Mouse (Mus musculus): ENCODE data around the gene Panx1.

Gene Panx1

DNA sequence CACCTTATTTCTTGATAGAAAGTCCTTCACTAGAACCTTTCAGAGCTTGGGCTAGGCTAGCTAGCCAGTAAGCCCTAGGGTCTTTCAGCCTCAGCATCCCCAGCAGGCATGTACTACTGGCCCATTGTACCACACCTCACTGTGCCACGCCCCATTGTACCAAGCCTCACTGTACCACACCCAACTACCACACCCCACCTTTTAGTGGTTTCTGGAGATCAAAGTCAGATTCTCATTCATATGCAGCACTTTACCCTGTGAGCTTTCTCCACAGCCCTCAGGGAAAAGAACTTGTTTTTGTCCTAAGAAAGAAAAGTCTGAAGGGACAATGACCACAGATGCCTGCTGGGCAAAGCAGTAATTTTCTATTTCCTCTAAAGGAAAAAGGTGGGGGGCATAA, 22.2 kb downstream of the Panx1 start:
- no peak for DNase-seq (ENCODE audit: low read depth, low spot score)

DNA sequence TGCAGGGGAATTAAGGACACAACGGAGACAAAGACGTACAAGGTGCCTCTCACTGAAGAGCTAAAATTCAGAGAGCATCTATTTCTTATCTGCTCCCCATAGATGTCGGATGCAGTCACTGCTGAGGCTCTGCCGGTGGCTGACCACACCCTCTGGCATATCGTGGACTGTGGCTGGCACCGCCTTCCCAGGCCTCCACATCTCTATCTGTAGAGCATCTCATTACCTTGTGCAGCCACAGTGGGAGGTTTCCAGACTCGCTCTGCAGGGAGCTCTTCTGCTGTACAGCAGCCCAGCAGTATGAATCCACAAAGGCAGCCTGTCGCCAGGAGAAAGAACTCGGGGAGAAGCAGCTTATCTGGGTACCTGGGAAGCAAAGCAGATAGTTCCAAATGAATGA, 24.1 kb downstream of the Panx1 start:
- DNase-seq (ENCODE audit: low read depth, low spot score) = no peak

DNA sequence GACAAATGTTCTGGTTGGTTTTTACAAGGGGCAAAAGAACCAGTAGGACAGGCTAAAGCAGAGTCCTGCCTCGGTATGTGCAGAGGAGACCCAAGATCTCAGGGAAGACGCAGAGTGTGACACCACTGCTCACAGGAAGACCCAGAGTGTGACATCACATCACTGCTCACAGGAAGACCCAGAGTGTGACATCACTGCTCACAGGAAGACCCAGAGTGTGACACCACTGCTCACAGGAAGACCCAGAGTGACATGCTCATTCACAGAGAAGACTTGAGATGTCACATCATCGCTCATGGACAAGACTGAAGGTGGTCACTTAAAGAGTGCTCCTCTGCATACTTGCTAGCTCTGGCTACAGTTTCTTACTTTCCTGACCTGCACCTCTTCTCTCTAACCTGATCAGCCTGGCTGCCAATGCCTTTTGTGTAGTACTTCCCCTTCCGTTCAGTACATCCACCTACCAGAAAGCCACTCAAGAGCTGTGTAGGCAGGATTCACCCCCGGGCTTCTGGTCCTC, 24.7 kb downstream of the Panx1 start:
- no peak for DNase-seq (ENCODE audit: low read depth, low spot score)

DNA sequence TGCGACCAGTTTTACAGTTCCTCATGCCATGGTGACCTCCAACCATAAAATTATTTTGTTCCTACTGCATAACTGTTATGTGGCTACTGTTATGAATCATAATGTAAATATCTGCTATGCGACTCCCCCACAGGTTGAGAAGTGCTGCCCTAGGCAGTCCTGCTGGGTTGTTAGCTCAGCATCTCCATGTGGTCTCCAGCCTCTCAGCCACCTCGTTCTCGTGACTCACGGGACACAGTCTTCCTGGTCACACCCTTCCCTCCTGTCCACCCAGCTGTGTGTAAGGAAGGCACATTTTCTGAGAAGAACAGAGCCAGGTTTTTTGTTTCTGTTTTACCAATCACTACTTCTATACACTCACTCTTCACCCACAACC, 26.5 kb downstream of the Panx1 start:
- DNase-seq (ENCODE audit: low read depth, low spot score) = no peak

DNA sequence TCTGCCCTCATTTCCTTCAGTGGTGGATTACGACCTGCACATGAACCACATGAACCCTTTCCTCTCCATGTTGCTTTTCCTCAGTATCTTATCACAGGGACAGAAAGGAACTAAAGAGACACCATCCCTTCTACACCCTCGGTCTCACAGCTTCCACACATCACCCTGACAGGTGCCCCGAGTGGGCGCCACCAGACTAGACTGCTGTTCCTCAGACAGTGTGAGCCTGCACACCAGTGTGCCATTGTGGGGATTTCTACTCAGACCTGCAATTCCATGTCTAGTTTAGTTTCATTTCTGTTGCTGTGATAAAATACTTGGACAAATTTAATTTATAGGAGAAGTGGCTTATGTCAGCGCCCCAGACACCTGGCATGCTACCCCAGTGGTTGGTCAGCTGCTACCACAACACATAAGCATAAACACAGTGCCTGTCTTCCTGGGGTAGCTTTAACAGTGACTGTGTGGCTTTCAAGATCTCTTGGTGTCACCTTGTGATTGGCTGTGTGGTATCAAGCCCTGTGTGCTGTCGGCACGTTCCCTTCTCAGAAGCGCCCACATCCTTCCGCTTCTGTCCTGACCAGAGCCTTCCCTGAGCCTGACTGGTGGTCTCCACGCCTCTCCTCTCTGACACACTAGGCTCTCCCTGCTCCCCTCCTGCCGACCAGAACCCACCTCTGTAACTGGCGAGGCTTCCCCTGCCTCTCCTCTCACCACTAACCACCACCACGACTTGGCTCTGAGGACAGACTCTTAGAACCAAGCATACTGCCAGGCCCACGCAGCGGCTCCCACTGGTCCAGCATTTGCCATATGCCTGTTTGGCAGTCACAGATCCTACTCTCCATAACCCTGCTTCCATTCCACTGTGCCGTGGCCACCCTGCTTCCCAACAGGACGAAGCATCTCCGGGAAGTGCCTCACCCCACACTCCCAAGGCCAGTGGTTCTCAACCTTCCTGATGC, 27.2 kb downstream of the Panx1 start:
- no peak for DNase-seq (ENCODE audit: low read depth, low spot score)

DNA sequence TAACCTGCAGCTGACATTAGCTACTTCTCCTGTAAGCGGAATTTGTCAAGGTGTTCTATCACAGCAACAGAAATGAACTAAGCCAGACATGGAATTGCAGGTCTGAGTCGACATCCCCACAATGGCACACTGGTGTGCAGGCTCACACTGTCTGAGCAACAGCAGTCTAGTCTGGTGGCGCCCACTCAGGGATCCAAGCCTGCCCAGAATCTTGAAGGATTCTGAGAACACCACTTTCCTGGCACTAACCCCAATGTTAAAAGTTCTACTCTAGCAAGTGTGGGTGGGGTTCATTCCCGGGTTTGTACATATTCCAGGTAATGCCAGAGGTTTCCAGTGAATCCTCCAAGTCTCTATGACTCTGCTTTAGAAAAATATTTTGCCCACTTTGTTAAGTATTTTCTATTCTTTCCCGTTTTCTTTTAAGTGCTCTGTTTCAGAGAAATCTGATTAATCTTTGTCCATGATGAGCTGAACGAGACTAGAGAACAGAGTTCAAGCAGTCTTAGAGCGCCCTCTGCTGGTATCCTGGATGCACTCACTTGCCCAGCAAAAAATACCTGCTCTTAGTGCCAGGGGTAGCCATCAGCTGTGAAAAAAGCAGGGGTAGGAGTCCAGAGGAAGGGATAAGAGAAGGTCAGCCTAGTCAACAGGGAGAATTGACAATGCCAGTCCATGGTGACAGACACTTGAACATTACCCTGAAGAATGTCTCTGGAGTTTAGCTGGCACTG, 29.9 kb downstream of the Panx1 start:
- DNase-seq (ENCODE audit: low read depth, low spot score) = peak; percentile 57

DNA sequence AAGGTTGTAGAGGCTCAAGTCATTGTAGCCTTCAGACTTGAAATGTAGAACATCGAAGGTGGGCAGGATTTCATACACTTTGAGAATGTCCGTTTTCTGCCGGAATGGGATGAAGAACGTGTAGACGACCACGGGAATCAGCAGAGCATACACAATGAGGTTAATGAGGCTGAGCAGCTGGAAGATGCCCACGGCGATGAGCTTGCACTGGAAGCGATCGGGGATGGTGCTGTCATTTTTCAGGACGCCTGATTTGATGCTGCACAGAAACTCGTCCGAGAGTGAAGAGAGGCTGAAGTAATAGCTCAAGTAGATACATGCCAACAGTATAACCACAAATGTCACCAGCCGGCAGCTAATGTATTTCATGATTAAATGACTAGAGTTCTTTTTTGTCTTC, 37.7 kb downstream of the Panx1 start:
- no peak for DNase-seq (ENCODE audit: low read depth, low spot score)

DNA sequence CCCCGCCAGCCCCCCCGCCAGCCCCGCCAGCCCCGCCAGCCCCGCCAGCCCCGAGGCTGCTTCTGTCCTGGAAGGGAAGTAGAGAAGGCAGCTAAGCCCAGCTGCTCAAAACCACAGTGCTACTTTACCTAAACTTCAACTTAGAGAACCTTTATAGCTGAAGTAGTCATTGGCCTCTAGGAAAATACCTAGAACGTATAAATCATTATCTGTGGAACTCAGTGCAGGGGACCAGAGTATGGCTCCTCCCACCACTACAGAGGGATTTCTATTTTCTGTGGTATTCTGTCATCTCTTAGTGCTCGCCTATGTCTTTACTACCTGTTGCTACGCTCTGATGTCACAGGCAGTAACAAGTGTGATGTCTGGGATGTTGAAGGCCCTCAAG, 41.0 kb downstream of the Panx1 start:
- no peak for DNase-seq (ENCODE audit: low read depth, low spot score)

DNA sequence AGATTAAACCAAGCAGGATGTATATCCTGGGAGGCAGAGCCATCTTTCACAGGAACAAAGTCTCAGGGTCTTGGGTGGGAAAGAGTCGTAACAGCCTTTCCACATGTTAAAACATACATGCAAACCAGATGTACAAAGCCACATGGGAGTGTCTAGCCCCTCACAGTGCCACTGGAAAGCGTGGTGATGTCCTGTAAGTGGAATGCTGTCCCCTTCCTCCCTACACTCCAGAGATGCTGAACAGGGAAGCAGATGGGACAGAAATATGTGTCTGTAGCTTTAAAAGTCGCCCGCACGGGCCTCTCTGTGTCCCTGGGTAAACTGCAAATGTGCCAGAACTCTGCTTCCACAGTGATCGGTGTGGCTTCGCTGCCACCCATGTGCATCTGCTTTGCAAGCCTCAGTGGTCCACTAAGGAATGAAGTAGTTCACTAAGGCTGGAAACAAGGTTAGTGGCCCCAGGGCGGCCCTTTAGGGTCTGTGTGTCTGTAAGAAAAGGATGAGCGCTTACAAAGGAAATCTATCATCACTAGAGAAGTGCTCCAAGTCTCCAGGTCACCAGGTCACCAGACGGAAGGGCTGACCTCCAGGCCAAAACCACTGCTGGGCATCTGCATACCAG, 41.5 kb downstream of the Panx1 start:
- DNase-seq (ENCODE audit: low read depth, low spot score) = no peak

DNA sequence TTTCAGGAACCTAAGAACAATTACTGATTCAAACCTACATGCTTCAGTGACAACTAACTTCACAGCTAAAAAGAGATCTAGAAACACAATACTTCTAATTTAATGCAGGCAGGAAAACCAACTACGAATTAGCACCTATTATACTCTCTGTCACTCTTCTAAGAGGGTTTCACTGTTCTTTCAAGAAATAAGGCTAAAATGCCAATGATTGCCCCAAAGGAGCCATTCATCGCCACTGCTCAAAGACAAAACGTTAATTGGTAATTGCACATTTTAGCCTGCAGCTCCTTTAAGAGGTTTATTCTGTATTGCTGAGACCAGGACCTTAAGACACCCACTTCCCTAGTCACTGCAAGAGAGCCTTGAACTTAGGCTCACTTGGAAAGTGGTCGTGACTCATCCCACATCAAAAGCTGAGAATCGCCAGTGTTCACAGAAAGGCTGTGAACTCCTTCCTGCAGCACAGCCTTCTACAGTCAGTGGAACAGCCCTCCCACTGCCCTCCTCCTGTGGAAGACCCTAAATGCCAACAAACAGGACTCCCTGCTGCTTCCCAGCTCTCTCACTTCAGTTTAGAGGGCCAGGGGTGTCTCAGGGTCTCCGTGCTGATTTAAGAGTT, 42.2 kb downstream of the Panx1 start:
- DNase-seq (ENCODE audit: low read depth, low spot score) = no peak

DNA sequence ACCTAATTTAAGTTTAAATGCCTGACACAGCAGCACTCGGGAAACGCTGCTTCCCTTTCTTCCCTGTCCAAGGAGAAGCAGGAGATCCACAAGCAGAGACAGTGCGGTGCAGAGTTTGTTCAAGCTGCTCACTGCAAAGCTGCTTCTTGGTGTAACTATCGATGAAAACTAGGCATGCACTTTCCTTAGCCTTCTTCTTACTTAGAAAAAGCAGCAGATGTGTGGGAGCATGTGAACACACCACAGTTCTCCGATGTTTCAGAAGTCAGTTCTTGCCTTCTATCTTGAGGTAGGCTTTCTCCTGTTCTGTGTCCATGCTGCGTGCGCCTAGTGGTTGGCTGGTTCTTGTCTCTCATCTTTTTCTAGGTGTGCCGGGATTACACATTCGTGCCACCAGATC, 46.5 kb downstream of the Panx1 start:
- DNase-seq (ENCODE audit: low read depth, low spot score) = no peak

DNA sequence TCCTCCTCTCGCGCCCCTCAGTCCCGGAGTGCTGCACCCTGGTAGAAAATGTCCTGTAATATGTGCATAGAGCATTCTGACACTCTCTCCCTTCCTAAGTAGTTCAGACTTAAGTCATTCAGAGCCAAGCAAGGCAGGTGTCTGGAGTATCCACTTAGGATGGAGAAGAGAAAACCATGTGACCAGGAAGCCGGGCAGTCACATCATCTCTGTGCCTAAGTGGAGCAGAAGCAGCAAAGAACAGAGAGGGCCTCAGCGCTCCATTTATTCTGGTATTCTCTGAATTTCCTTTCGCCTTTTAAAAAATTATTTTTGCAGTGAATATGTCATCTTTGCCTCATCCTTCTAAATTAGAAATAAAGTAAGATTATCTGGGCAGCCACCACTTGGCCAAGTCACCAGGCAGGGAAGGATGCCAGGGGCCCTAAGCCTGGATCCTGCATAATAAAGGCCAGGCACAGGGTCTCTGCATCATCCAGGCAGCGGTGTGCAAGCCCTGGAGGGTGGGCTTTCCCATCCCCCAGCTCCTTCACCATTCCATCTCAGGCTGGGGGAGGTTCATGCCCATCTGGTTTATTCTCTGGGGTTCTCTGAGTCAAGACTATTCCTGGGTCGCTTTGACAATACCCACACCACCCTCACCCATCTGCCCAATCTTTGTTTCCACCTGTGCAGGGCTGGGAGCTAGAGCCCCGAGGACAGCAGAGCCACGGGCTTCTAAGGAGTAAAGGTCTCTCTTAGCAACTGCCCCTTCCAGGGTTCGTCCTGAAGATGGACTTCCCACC, 47.8 kb downstream of the Panx1 start:
- no peak for DNase-seq (ENCODE audit: low read depth, low spot score)

DNA sequence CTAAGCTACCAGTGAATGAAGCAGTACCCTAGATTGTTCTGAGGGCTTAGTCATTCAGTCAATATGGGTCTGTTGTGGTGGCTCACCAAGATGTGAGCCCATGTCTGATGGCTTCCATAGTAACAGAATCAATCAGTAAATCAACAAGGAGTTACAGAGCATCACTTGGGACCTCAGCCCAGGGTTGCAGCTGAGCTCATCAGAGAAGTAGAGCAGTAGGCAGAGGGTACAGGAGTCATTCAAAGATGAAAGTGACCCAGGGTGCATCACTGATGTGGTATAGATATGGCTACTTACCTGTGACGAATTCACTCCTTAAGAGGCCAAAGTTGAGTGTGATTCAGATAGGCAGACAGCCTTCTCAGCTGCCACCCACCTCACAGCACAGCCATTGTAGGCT, 49.8 kb downstream of the Panx1 start:
- no peak for DNase-seq (ENCODE audit: low read depth, low spot score)

DNA sequence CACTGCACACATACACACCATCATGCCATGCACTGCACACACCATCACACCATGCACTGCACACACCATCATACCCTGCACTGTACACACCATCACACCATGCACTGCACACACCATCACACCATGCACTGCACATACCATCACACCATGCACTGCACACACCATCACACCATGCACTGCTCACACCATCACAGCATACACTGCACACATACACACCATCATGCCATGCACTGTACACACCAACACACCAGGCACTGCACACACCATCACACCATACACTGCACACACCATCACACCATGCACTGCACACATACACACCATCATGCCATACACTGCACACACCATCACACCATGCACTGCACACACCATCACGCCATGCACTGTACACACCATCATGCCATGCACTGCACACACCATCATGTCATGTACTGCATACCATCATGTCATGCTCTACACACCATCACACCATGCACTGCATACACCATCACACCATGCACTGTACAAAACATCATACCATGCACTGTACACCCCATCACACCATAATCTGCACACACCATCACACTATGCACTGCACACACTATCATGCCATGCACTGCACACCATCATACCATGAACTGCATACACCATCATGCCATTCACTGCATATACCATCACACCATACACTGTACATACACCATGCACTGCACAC, 56.5 kb downstream of the Panx1 start:
- no peak for DNase-seq (ENCODE audit: low read depth, low spot score)

DNA sequence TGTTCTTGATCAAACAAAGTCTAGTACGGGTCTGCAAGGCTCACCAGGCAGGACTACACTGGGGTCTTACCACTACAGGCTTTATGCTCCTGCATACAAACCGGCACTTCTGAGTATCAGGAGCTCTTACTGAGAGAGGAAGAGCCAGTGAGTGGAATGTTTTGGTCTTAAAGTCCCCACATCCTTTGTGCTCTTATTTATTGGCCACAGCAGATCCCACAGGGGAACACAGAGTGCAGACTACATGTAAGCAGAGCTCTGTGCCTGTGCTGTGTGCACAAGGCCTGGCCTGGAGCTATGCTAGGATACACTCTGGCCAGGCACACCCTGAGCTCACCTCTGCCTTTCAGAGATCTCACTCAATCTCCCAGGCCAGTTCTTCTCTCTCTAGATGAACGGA, 62.1 kb downstream of the Panx1 start:
- DNase-seq (ENCODE audit: low read depth, low spot score) = no peak

DNA sequence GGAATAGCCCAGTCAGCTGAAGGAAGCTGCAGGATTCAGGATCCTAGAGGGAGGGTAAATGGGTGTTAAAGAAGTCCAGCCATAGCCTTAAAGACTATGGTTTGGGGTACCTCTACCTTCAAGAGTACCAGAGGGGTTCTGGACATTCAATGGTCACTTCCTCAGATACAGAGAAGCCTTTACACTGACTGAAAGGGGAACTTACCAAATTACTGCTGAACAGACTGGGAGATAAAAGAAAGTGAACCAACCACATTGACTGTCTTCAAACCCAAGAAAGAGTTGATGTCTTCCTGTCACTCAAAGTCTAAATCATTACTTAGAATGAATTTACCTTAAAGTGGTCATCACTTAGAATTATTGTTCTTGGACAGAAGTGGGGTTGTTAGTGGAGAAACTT, 62.6 kb downstream of the Panx1 start:
- DNase-seq (ENCODE audit: low read depth, low spot score) = no peak

DNA sequence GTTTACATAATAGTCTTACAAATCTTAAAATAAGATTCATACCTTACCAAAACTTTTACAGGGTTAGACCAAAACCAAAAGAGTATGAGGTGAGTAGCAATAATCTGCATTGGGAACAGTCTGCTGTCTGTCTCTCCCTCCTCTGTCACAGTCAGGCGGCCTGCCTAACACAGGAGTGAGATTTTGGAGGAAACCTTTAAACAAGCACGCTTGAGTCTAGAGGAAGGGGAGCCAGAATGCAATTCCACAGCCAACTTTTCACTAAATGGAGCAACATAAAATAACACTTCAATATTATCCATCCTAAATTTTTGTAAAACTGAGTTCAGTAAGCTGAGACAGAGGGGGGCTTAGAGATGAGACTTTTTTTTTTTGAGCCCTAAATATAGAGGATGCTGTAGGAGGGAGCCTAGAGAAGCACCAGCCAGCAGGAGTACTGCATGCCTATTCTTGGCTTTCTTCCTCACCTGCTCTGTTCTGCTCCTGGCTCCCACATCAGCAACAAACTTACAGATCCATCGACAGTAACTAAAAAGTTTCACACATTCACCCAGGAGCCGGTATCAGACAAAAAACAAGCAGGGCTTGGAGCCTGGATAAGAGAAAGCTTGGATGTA, 63.6 kb downstream of the Panx1 start:
- no peak for DNase-seq (ENCODE audit: low read depth, low spot score)

DNA sequence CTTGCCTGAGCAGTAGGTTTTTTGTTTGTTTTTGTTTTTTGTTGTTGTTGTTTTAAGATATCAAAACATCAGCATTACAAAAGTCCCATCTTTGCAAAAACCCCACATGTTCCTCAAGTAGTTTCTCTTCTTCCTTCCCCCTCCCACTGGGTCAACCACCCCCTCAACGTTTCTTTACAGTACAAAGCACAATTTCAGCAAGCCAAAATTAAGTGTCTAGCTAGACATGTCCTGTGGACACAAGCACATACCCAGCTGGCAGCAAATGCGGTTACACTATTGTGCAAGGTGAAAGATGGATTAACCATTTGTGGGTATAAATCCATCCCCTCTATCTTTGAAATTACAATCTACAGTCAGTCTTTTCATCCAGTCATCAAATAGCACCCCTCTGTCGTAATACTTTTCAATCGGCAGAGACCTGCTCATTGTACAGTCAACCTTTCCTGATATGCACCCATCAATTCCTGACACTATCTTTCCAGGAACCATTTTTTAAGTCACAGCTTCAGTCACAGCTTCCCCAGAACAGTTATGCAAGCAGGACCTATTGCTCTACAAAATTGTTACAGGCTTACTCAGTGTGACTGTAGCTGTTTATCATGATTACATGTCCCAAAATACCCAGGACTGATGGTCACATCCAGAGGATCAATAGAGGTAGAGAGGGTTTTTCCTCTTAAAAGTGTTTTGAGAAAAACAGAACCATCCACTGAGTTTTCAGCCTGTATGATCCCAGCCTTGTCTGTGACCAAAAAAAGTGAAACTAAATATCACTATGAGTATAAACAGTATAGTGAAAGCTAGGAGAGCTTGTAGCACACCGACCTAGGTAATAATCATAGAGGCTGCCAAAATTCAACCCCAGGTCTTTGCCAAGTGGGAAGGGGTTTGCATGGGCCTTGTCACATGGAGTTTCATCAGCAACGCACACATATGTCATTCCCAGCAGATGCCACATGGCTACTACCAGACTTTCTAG, 70.7 kb downstream of the Panx1 start:
- DNase-seq (ENCODE audit: low read depth, low spot score) = no peak

DNA sequence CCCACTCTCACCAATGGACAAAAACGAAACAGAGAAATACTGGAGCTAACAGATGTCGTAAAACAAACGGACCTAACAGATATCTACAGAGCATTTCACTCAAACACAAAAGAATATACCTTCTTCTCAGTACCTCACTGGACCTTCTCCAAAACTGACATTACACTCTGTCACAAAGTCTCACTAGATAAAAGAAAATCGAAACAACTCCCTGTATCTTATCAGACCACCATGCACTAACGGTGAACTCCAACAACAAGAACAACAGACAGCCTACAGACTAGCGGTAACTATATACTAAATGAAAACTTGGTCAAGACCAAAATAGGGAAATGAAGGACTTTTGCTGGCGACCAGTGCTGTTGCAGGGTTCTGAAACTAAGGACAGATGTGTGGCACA, 71.5 kb downstream of the Panx1 start:
- no peak for DNase-seq (ENCODE audit: low read depth, low spot score)
